Mouse (Mus musculus) CD4-positive helper T cell, adult 2 months (primary cell): ENCODE data around the gene Gm20604.

ENCODE experiments used
- DNase-seq: peaks from one replicate; pipeline ENCODE4 v3.0.0-alpha.2; 2012; ENCODE audit warnings: low read depth, missing footprints, low spot score

Gm20604 gene

GRCm38 (mm10) chr12:102743036-102743588 is 15.4 kb downstream of the Gm20604 start:
- DNase-seq = no peak

- DNase-seq = no peak
Measured at GRCm38 (mm10) chr12:102742056-102742455, 16.4 kb downstream of the Gm20604 start.

- DNase-seq = peak; percentile 66
Measured at GRCm38 (mm10) chr12:102740285-102740684, 18.2 kb downstream of the Gm20604 start.

- no peak for DNase-seq
Measured at GRCm38 (mm10) chr12:102739096-102739495, 19.4 kb downstream of the Gm20604 start.

- DNase-seq = peak; percentile 73
Measured at GRCm38 (mm10) chr12:102733381-102733780, 25.1 kb downstream of the Gm20604 start.

- no peak for DNase-seq
Measured at GRCm38 (mm10) chr12:102730798-102731619, 27.5 kb downstream of the Gm20604 start.

- DNase-seq = peak; percentile 40
Measured at GRCm38 (mm10) chr12:102729855-102730797, 28.3 kb downstream of the Gm20604 start.

- DNase-seq = peak; percentile 74
Measured at GRCm38 (mm10) chr12:102725761-102726175, 32.7 kb downstream of the Gm20604 start.

- DNase-seq = peak; percentile 78
Measured at GRCm38 (mm10) chr12:102725146-102725545, 33.3 kb downstream of the Gm20604 start.

GRCm38 (mm10) chr12:102723861-102724260 is 34.6 kb downstream of the Gm20604 start:
- DNase-seq = no peak

- DNase-seq = no peak
Measured at GRCm38 (mm10) chr12:102722966-102723365, 35.5 kb downstream of the Gm20604 start.

GRCm38 (mm10) chr12:102722451-102722850 is 36.0 kb downstream of the Gm20604 start:
- no peak for DNase-seq

GRCm38 (mm10) chr12:102719552-102720315 is 38.7 kb downstream of the Gm20604 start:
- peak; percentile 62 for DNase-seq

GRCm38 (mm10) chr12:102714654-102715395 is 43.6 kb downstream of the Gm20604 start:
- DNase-seq = no peak

GRCm38 (mm10) chr12:102714116-102714515 is 44.4 kb downstream of the Gm20604 start:
- DNase-seq = no peak

- no peak for DNase-seq
Measured at GRCm38 (mm10) chr12:102713153-102713865, 45.2 kb downstream of the Gm20604 start.

- no peak for DNase-seq
Measured at GRCm38 (mm10) chr12:102710851-102711375, 47.6 kb downstream of the Gm20604 start.

- DNase-seq = no peak
Measured at GRCm38 (mm10) chr12:102709896-102710295, 48.6 kb downstream of the Gm20604 start.

- no peak for DNase-seq
Measured at GRCm38 (mm10) chr12:102708220-102708619, 50.3 kb downstream of the Gm20604 start.
